Mouse (Mus musculus) CH12.LX (cell line): ENCODE data around the gene Hmgn5.

Experiments used
- CHD2 ChIP-seq: IDR thresholded peaks from 2 replicates; pipeline ENCODE4 v1.6.1; 2011; ENCODE audit warnings: low read length, improper control_type of control experiment
- CTCF ChIP-seq, 2 experiments: IDR thresholded peaks in 1 of 2; conservative IDR thresholded peaks in 1 of 2; 2 replicates each; pipeline ENCODE4 v1.5.1; 2011 to 2012; ENCODE audit warnings: low read depth in 2 of 2, low read length in 2 of 2, improper control_type of control experiment in 1 of 2, inconsistent platforms in 1 of 2, mild to moderate bottlenecking in 1 of 2, moderate library complexity in 1 of 2
- ELF1 ChIP-seq: IDR thresholded peaks from 2 replicates; pipeline ENCODE4 v1.6.1; 2014; ENCODE audit warnings: low read depth, mild to moderate bottlenecking, inconsistent platforms, low read length, improper control_type of control experiment
- MAFK ChIP-seq: IDR thresholded peaks from 2 replicates; pipeline ENCODE4 v1.6.1; 2011; ENCODE audit warnings: low read length, improper control_type of control experiment; ENCODE audit not compliant: insufficient replicate concordance
- MAX ChIP-seq: IDR thresholded peaks from 2 replicates; pipeline ENCODE4 v1.6.1; 2011; ENCODE audit warnings: low read length, improper control_type of control experiment
- PAX5 ChIP-seq: IDR thresholded peaks from 2 replicates; pipeline ENCODE4 v1.6.1; 2012; ENCODE audit warnings: low read length, inconsistent platforms, mixed read lengths
- POLR2A ChIP-seq: IDR thresholded peaks from 2 replicates; pipeline ENCODE4 v1.6.1; 2011; ENCODE audit warnings: low read depth, mild to moderate bottlenecking, improper control_type of control experiment, low read length

- TF ChIP-seq MAX, result no peak
- no peak for TF ChIP-seq ELF1
- TF ChIP-seq POLR2A, result no peak
- no peak for TF ChIP-seq PAX5
- TF ChIP-seq CTCF (conservative IDR thresholded peaks at IDR 0.05 in 1 of 2, IDR thresholded peaks at IDR 0.05 in 1 of 2; ENCODE audit: low read depth in 2 of 2, low read length in 2 of 2), result no peak
- no peak for TF ChIP-seq CHD2
- no peak for TF ChIP-seq MAFK
These were observed 34.6 kb upstream of the Hmgn5 start for GRCm38 (mm10) chrX:109047773-109048172.
